Mouse (Mus musculus) urinary bladder, postnatal 14 days (tissue): ENCODE data around the gene Dtnb.

Experiments
- DNase-seq: peaks from one replicate; pipeline ENCODE4 v3.0.0; 2021; ENCODE audit warnings: low spot score

Dtnb gene

DNA sequence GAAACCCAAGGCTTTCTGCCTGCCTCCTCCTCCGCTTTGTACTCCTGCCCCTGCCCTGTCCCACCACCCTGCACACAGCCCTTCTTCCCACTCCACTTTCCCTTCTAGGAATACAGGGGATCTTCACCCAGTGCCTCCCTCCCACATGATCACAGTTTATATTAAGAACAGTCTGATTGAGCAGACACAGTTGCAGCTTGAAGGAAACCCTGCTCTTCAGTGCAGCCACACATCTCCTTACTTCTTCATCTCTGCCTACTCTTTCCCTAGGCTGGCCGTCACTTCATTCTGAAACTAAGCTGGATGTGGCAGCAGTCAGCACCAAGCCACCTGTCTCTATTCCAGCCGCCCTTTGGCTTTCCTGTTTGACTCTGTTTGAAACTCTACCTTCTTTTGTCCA is 201.5 kb downstream of the Dtnb start:
- no peak for DNase-seq

DNA sequence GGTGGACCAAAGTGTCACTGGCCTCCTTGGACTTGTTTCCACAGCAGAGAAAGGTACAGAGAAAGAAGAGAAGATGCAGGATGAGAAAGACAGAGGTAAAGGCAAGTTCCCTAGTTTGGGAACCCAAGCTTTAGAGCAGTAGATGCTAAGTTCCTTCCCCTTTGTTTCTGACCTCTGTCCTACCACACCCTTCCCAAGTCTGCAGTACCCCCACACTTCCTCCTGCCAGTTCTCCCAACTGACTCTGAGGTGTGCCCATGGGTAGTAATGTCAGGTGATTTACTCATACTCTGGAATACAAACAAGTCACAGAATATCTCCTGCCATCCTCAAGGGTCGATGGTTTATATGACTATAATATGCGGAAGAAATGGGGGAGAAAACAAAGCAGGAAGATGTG is 203.8 kb downstream of the Dtnb start:
- DNase-seq, result no peak

DNA sequence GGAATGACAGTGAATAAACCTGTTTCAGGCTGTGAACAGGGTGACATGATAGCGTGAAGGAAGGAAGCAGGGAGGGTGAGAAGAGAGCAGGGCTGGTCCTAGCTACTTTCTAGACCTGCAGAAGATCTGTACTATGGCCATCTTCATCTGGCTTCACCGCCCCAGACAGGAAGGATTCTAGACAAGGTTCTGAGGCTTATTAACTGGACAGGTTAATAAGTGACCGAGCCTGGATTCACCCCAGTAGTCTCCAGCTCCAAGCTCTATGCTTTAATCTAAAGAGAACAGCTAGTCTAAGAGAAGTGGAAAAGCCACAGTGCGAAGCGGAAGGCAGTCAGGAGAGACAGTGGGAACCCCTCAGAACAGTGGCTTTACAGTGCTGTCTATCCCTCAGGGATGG is 205.5 kb downstream of the Dtnb start:
- DNase-seq, result no peak

DNA sequence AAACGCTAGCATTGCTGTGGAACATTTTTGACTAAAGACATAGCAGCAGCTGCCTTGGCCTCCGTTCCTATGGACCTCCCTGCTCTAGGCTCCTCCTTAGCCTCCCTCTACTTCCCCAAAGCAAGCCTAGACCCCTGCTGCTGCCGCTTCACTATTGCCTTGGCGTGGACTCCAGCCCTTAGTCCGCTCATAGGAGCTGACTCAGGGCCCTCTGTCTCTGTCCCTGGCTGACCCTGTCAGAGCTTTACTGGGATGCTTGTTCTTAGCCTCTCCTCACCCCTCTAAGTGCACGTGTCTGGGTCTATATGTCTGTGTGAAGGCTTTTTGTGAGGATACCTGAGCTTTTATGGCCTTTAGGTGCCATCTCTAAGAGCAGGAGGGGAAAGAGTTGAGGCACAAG is 206.1 kb downstream of the Dtnb start:
- no peak for DNase-seq

DNA sequence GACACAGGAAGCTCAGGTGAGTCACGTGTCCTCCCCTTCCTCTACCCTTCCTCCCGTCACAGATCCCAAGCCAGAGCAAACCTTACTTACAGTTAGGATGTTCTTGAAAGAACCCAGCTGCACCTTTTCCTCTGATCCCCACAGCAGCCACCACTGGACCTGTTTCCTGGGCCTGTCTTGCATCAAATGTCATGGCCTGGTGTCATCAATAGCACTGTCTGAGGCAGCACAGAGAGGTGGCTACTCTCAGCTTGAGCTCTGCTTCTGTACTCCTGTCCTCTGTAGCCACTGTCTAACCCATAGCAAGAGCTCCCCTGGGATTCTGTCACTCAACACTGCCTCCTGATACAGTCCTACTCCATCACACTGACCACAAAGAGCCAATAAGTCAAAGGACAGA is 207.5 kb downstream of the Dtnb start:
- DNase-seq, result no peak

DNA sequence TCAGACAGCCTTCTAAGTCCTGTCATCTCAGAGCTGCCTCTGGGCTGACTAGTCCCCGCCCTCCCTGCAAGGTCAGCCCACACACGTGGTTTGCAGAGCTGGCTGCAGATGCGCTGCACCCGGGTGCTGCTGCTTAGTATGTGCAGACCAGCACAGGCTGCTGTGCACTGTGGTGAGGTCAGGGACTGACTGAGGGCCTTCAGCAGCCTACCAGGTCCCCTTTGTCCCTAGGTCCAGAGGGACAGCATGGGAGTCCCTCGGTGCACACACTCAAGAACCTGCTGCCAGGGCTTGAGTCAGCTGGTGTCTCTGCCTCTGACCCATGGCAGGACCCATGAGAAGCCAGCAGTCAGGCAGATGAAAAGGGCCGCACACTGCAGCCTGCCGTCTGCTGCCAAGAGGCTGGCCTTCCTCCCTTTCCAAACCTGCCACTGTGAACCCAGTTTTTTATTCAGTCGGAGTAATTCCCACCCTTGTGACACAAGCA is 208.3 kb downstream of the Dtnb start:
- peak; percentile 50 for DNase-seq

DNA sequence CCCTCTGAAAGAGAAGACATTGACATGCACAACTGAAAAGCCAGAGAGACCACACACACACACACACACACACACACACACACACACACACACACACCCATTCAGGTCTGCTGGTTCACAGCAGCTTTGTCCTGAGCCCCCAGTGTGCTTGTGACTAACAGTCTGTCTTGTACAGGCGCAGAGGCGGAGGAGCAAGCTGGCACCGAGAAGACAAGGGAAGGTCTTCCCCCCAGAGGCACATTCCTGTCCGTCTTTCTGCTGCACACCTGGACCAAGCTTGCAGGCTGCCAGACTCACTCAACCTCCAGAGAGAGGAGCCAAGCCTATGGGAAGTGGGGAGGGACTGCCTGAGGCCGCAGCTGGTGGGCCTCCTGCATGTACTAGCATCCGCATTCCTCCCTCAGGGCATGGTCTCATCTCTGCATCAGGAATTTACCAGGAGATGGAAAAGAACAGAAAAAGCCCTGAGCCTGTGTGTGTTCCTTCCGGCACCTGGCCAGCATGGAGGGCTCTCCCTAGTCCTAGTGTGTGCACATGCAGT is 208.8 kb downstream of the Dtnb start:
- peak; percentile 45 for DNase-seq

DNA sequence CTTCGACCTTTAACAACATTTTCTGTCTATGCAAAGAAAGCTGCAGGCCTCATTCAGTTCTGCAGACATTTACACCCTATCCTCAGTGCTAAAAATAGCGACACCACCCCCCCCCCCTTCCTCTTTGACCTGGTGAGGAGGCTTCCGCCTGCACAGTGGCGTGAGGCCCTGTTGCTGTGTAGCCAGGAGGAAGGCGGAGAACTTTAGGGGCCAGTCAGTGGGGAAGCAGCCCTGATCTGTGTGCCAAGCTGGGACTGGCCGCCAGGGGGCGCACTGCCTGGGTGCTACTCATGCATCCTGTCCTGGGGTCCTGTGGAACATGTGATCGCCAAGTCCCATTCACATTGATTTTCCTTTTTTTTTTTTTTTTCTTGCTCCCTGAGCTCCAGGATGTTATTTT is 209.3 kb downstream of the Dtnb start:
- peak; percentile 90 for DNase-seq

DNA sequence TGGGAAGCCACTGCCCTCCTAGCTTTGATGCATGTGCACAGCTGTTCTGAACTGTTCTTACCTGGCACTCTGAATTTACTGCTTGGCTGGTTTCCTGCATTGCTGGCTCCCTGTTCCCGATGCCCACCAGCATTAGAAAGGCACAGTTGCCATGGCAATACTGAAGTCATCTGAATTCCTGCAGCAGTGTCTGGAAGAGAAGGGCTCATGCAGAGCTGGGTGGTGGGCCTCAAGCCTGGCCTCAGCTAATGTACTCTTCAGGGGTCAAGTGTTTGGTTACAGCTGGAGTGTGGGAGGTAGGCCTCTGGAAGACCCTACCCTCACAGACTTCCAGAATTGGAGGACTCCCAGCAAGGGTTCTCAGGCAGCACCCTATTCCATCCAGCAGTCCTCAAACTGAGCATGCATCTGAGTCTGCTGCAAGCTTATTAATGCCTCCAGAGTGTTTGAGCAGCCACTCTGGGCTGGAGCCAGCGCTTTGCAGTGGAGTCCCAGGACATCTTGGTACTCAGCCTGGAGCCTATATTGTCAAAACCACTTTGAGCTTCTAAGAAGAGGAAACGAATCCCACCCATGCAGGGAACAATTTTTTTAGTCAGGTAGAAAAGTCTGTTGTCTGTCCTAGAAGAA is 211.1 kb downstream of the Dtnb start:
- no peak for DNase-seq

DNA sequence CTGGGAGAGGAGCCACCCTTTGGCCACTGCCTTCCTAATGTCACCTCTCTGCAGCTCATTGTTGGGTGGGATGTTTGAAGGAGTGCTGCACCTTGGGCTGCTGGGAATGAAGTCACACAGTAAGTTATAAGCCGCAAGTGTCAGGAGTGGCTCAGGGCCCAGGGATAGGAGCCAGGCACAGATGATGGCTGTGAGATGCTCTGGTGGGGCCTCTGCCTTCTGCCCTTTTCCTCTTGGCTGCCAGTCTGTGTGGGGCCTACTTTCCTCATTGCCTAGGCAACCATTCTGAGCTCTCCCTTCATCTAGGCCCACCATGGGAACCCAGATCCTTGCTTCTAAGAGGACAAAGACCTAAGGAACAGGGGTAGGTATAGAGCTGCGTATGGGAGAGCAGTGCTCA is 212.1 kb downstream of the Dtnb start:
- no peak for DNase-seq

DNA sequence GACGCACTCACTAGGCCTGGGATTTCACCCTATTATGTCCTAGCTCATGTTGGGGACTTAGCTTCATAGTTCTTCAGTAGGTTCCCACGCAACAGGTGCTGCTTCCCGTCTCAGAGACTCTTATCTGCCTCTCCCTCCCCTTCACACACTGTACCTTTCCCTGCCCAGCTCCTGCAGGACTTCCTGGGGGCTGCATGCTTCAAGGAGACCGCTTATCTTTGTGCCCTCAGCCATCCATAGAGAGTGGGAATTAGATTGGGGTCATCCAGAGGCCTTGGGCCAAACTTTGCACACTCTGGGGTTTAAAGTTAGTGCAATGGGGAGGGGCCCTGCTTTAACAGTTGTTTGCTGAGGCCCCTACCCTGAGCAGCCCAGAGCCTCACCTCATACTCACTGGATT is 212.5 kb downstream of the Dtnb start:
- no peak for DNase-seq

DNA sequence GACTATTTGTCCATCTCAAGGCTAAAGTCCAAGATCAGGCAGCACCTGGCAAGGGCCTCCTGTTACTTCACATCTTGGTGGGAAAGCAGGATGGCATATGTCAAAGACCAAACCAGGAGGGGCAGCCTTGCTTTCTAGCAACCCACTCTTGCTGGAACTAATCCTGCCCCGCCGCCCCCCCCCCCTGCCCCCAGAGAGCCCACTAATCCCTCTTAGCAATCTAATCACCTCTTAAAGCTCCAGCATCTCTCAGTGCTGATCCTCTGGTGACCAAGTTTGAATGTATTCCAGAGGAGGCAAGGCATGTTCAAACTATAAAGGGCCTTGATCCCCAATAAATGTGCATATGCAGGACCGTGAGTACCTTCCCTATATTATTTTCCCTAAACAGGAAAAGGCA is 214.9 kb downstream of the Dtnb start:
- DNase-seq, result no peak

DNA sequence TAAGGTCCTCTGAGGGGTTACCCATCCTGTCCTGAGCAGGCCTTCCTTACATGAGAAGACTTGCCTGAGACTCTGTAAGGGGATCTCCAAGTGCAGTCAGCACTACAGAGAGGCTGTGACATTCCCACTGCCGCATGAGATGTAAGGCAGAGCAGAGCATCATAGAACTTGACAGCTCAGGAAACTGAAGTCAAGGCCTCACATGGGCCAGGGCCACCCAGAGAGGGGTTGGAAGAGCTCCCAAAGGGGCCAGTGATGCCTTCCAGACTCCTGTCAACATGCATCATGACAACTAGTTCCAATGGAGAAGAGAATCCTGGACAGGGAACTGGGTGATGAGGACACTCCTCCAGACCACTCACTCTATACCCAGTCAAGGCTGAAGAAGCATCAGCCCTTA is 215.4 kb downstream of the Dtnb start:
- no peak for DNase-seq

DNA sequence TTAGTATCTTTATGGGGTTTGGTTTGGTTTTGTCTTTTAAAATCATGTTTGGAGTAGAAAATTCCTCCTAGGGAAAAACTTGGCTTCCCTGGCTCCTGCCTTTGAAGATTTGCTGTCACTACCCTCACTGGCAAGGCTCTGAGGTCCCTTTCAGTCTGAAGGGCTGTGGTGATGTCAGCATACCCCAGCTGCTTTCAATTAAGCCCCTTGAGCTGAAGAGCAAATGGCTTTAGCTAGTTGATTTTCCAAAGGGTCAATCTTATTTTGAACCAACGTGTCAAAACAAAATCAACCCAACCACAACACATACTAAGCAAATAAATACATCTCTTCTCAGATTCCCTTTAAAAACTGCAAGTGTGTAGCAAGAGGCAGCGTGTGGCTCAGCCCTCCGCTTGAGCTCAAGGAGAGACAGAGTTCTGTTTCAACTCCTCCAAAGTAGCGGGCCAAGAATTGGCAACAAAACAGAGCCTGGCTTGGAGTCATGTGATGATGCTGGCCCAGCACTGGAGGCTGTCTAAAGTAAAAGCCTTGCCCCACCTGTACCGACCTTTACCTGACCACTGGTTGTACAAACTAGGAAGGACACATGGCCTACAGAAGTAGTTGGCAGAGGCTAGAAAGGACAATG is 216.4 kb downstream of the Dtnb start:
- DNase-seq, result no peak

DNA sequence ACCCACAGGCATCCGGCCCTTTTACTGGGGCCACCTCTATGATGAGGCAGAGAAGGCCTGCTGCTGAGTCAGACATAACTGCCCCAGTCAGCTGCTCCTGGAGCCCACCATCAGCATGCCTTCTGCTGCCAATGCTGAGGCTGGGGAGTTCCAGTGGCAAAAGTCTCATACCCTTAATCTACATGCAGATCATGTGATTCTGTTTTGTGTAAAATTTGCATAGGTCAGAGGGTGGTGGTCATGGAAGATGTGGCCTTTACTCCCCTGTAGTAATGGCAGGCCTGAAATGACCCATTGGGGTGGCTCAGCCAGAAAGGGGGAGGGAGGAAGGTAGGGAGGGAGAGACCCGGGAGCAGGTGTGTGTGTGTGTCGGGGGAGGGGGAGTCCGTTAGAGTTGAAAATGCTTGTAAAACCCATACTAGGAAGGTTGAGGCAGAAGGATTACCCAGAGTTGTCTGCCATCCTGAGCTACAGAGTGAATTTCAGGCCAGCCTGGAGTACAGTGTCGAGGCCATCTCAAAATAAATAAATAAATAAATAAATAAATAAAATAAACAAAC is 217.5 kb downstream of the Dtnb start:
- no peak for DNase-seq

DNA sequence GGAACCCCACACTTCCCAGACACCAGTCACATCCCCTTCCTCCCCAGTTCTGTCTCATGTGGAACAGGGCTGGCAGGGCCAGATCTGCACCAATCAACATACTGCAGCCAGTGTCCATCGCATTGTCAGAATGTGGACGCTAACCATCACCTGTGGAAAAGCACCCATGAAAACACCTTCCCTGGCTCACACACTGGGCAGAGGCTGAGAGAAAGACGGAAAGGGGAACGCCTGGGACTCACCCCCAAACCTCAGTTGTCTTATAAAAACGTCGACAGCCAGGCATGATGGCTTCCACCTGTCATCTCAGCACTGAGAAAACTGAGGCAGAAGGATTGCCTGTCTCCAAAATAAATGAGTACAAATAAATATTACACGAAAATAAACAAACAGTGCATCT is 219.1 kb downstream of the Dtnb start:
- no peak for DNase-seq

DNA sequence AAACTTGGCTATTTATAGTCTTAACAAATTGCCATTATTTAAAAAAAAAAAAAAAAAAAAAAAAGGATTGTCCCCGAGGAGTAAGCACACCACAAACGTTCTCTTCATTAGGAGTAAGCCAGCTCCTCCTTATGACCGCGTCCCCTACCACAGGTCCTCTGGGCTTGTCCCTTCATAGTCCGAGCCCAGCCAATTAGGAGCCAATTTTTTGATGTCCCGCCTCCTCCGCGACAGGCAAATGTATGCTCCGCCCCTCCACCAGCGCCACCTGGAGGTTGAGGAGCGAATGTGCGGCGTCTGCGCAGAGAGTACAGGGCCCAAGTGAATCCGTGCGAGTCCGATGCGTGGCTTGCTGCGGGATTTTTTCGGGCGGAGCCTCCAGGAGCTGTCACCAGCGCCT is 219.6 kb downstream of the Dtnb start:
- peak; percentile 96 for DNase-seq

DNA sequence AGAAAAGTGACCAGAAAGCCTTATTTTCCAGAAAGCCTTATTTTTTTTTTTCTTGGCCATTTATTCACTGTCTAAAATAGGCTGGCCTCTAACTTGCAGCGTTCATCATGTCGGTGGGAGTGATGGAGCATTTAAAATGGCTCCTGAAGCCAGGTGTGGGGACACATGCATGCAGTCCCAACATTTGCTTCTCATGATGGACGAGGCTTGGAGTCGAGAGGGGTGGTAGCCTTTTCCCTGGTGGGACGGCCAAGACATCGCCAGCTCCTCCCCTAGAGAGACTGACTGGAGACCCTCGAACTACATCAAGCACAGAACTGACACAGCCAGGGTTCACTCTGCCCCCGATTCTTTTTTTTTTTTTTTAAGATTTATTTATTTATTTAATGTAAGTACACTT is 220.1 kb downstream of the Dtnb start:
- no peak for DNase-seq

DNA sequence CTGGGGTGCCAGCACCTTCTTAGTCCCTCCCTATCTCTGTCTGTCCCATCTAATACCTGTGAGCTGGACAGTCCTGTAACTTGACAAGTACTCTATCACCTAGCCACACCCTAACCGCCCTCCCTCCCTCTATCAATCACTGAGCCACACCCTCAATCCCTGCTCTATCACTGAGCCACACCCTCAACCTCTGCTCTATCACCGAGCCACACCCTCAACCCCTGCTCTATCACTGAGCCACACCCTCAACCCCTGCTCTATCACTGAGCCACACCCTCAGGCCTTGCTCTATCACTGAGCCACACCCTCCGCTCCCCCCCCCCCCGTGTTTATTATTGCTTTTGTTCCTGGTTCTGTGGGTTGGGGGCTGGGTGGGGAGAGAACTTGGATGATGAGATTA is 223.4 kb downstream of the Dtnb start:
- DNase-seq, result no peak

DNA sequence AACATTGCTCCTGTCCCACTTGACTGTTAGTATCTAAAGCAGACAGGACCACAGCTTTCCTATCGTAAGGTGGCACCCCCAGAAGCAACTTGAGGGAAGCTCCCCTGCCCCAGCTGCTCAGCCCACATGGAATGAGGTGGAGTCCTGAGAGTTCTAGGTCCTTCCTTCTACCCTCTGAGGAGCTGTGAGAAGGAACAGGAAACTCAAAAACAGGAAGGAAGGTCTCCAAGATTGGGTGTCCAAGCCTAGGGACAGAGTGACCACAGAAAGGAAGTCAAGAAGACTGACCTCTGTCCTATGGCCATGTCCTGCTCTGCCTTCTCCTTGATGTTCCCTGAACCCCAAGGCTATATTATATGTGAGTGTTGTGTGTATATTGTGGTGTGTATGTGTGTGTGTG is 227.4 kb downstream of the Dtnb start:
- no peak for DNase-seq

DNA sequence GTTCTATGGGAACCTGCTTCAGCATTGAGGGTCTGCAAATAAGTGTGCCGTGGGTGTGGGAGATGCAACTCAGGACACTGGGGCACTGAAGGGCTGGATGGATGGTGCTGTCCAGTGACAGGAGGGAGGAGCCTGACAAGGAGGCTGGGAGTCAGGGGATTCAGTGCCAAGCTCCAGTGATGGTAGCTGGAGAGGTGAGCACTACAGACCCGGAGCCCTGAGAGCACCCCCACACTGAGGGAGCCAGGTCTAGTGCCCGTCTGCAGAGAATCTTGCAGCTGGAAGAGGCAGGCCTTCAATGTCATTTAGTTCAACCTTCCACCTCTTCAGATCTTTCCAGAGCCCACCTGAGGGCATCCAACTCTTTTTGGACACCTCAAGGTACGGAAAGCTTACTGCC is 233.7 kb downstream of the Dtnb start, which contains the start of gene Dnmt3a:
TSS of gene Dnmt3a (plus strand) at position 156 of the 400 bp plus-strand sequence.
- no peak for DNase-seq

DNA sequence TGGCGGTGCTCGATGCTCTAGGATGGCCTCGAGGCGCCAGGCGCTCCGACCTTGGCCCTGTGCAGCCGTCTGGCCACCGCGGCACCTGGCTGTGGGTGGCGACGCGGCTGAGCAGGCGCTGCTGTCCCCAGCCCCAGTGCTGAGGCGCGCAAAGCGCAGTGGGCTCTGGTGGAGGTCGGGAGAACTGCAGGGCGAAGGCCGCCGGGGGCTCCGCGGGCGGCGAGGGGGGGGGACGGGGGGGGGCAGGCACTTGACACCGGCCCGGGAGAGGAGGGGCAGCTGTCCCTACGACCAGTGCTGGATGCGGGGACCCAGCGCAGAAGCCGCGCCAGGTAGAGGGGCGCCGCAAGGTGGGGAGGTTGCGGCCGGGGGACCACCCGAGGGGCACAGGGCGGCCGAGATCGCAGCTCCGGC is 234.1 kb downstream of the Dtnb start:
- DNase-seq, result peak; percentile 83
